Mouse (Mus musculus): Measurements from ENCODE around the gene Eef1akmt2.

- no peak for TF ChIP-seq TAL1 (IDR thresholded peaks at IDR 0.05; ENCODE audit: low read length)
- TF ChIP-seq GATA1 (IDR thresholded peaks at IDR 0.05; ENCODE audit: low read length), result no peak
Observed at GRCm38 (mm10) chr7:132882343-132882742, 29.9 kb upstream of the Eef1akmt2 start.
